In genomic region chr17:36825525-36825924, GRCm38 (mm10) we compare ENCODE assay signal across 11 mouse cellular contexts. TPM values are rescaled to one million over a fixed set of nuclear protein-coding genes. Genes with fewer than 3 reads are reported as not detected.
DNase-seq lines count a peak whose midpoint lies in the region; ATAC-seq lines count a peak whose summit lies in the region.
"Had no signal": no experiment of that assay in that cellular context is flagged by ENCODE, and none has a peak within 500 bp of the region (broad histone marks: within the 10 kb centered on the region; RNA-seq: fewer than 3 reads in every experiment).

No protein-coding gene starts in this region.

- H3K36me3 ChIP-seq in midbrain, embryonic 10.5 days, result no peaks in the 10 kb centered on the region
- no peaks in the 10 kb centered on the region for H3K36me3 ChIP-seq in midbrain, embryonic 11.5 days (ENCODE audit: control insufficient read depth, insufficient read depth, low read length)
- no peaks in the 10 kb centered on the region for H3K36me3 ChIP-seq in intestine, embryonic 16.5 days (ENCODE audit: control insufficient read depth, insufficient read depth, low read length)
- H3K36me3 ChIP-seq: limb, embryonic 15.5 days had no signal

- H3K9ac ChIP-seq in midbrain, embryonic 11.5 days (ENCODE audit: low read length), result no peak overlapping the region
- no peak overlapping the region for H3K9ac ChIP-seq in intestine, embryonic 16.5 days (ENCODE audit: low read depth, low read length)
- H3K9ac ChIP-seq: limb, embryonic 15.5 days had no signal

- no peaks in the 10 kb centered on the region for H3K27me3 ChIP-seq in midbrain, embryonic 10.5 days (ENCODE audit: low read depth, poor library complexity, severe bottlenecking)
- H3K27me3 ChIP-seq in midbrain, embryonic 11.5 days (ENCODE audit: control insufficient read depth, insufficient read depth, low read length), result no peaks in the 10 kb centered on the region
- no peaks in the 10 kb centered on the region for H3K27me3 ChIP-seq in intestine, embryonic 16.5 days (replicated peaks; ENCODE audit: control insufficient read depth, insufficient read depth, low read length)

- DNase-seq in cerebellum, adult 11-12 months, result peak; percentile 51
- DNase-seq in cerebellum, adult 8-10 months, result no peak
- DNase-seq in midbrain, embryonic 10.5 days (ENCODE audit: low spot score), result peak; percentile 8
- no peak for DNase-seq in midbrain, embryonic 11.5 days (ENCODE audit: low spot score, missing footprints)
- DNase-seq in thymus, postnatal 36 days, result peak; percentile 8 to 25
- no peak for DNase-seq in spleen, postnatal 14 days (ENCODE audit: low spot score in 2 of 2)

- no peak overlapping the region for H3K4me2 ChIP-seq in midbrain, embryonic 11.5 days
- H3K4me2 ChIP-seq in intestine, embryonic 16.5 days (ENCODE audit: low read depth, low read length), result no peak overlapping the region
- H3K4me2 ChIP-seq: limb, embryonic 15.5 days had no signal

- no peak overlapping the region for H3K27ac ChIP-seq in midbrain, embryonic 10.5 days (replicated peaks)
- H3K27ac ChIP-seq in midbrain, embryonic 11.5 days (ENCODE audit: low read depth, low read length), result no peak overlapping the region
- H3K27ac ChIP-seq in intestine, embryonic 16.5 days (ENCODE audit: low read length), result no peak overlapping the region
- H3K27ac ChIP-seq: limb, embryonic 15.5 days had no signal

- no peak overlapping the region for H3K4me3 ChIP-seq in midbrain, embryonic 10.5 days
- H3K4me3 ChIP-seq in midbrain, embryonic 11.5 days (ENCODE audit: low read depth, low read length), result no peak overlapping the region
- no peak overlapping the region for H3K4me3 ChIP-seq in intestine, embryonic 16.5 days (ENCODE audit: low read length)
- H3K4me3 ChIP-seq: erythroblast, embryonic 14.5 days; limb, embryonic 15.5 days had no signal

- WGBS in midbrain, embryonic 10.5 days, result 30% methylated on average over 4 of the region's 4 CpGs
- WGBS in midbrain, embryonic 11.5 days, result 24% methylated on average over 4 of the region's 4 CpGs
- WGBS in intestine, embryonic 16.5 days, result 21% methylated on average over 4 of the region's 4 CpGs

- no peaks in the 10 kb centered on the region for H3K9me3 ChIP-seq in midbrain, embryonic 10.5 days (replicated peaks)
- H3K9me3 ChIP-seq in midbrain, embryonic 11.5 days (ENCODE audit: control insufficient read depth, low read length), result no peaks in the 10 kb centered on the region
- no peaks in the 10 kb centered on the region for H3K9me3 ChIP-seq in intestine, embryonic 16.5 days (ENCODE audit: control insufficient read depth, low read length)
- H3K9me3 ChIP-seq: limb, embryonic 15.5 days had no signal

- ATAC-seq in midbrain, embryonic 11.5 days (ENCODE audit: low FRiP score), result no peak
- ATAC-seq in intestine, embryonic 16.5 days, result peak; percentile 62
- no peak for ATAC-seq in monocyte, adult 5-6 weeks (replicated peaks; ENCODE audit: insufficient number of reproducible peaks, low FRiP score, low TSS enrichment, poor library complexity, severe bottlenecking)

- H3K4me1 ChIP-seq in midbrain, embryonic 10.5 days, result no peaks in the 10 kb centered on the region
- H3K4me1 ChIP-seq in midbrain, embryonic 11.5 days (ENCODE audit: control insufficient read depth, insufficient read depth, low read length), result no peaks in the 10 kb centered on the region
- H3K4me1 ChIP-seq in intestine, embryonic 16.5 days (ENCODE audit: control insufficient read depth, insufficient read depth, low read length), result no peaks in the 10 kb centered on the region
- H3K4me1 ChIP-seq: limb, embryonic 15.5 days had no signal

RNA-seq across cellular contexts. Expression of gene Trim26, which starts 11.4 kb away (rescaled TPM):
- 46.0 and 48.5 TPM in 2 replicates for polyA plus RNA-seq in midbrain, embryonic 10.5 days (2016; fragmentation: Nextera tagmentation; extraction: Ambion mirVana)
- polyA plus RNA-seq in midbrain, embryonic 11.5 days (2014; fragmentation: Nextera tagmentation; extraction: Ambion mirVana), result 32.4 and 35.0 TPM in 2 replicates
- polyA plus RNA-seq in intestine, embryonic 16.5 days (2015; fragmentation: Nextera tagmentation; extraction: Ambion mirVana), result 36.5 and 39.2 TPM in 2 replicates
- 45.2 to 61.6 TPM (median 45.5 TPM) in 3 replicates for total RNA-seq in monocyte, adult 5-6 weeks (2017)

RNA-seq across cellular contexts. Expression of gene H2-M10.6, which starts 13.6 kb away (rescaled TPM):
- not detected in 2 replicates for polyA plus RNA-seq in midbrain, embryonic 10.5 days (2016; fragmentation: Nextera tagmentation; extraction: Ambion mirVana)
- not detected in 2 replicates for polyA plus RNA-seq in midbrain, embryonic 11.5 days (2014; fragmentation: Nextera tagmentation; extraction: Ambion mirVana)
- polyA plus RNA-seq in intestine, embryonic 16.5 days (2015; fragmentation: Nextera tagmentation; extraction: Ambion mirVana), result not detected in 2 replicates
- total RNA-seq in monocyte, adult 5-6 weeks (2017), result not detected in 3 replicates
- polyA plus RNA-seq: erythroblast, embryonic 14.5 days; limb, embryonic 15.5 days; stomach, embryonic 16.5 days had no signal

RNA-seq across cellular contexts. Expression of gene Trim15, which starts 41.5 kb away (rescaled TPM):
- 0.27 and 0.45 TPM in 2 replicates for polyA plus RNA-seq in midbrain, embryonic 10.5 days (2016; fragmentation: Nextera tagmentation; extraction: Ambion mirVana)
- 0.48 and 0.51 TPM in 2 replicates for polyA plus RNA-seq in midbrain, embryonic 11.5 days (2014; fragmentation: Nextera tagmentation; extraction: Ambion mirVana)
- polyA plus RNA-seq in intestine, embryonic 16.5 days (2015; fragmentation: Nextera tagmentation; extraction: Ambion mirVana), result 8.5 and 11.6 TPM in 2 replicates
- not detected in 3 replicates for total RNA-seq in monocyte, adult 5-6 weeks (2017)

RNA-seq across cellular contexts. Expression of gene Trim10, which starts 43.8 kb away (rescaled TPM):
- 6.2 and 7.4 TPM in 2 replicates for polyA plus RNA-seq in midbrain, embryonic 10.5 days (2016; fragmentation: Nextera tagmentation; extraction: Ambion mirVana)
- 7.7 and 8.1 TPM in 2 replicates for polyA plus RNA-seq in midbrain, embryonic 11.5 days (2014; fragmentation: Nextera tagmentation; extraction: Ambion mirVana)
- 3.3 and 5.7 TPM in 2 replicates for polyA plus RNA-seq in intestine, embryonic 16.5 days (2015; fragmentation: Nextera tagmentation; extraction: Ambion mirVana)
- 0.49 to 16.6 TPM (median 11.1 TPM) in 3 replicates for total RNA-seq in monocyte, adult 5-6 weeks (2017)

RNA-seq across cellular contexts. Expression of gene H2-M10.5, which starts 52.8 kb away (rescaled TPM):
- polyA plus RNA-seq in midbrain, embryonic 10.5 days (2016; fragmentation: Nextera tagmentation; extraction: Ambion mirVana), result not detected in 2 replicates
- polyA plus RNA-seq in midbrain, embryonic 11.5 days (2014; fragmentation: Nextera tagmentation; extraction: Ambion mirVana), result not detected in 2 replicates
- not detected in 2 replicates for polyA plus RNA-seq in intestine, embryonic 16.5 days (2015; fragmentation: Nextera tagmentation; extraction: Ambion mirVana)
- not detected in 3 replicates for total RNA-seq in monocyte, adult 5-6 weeks (2017)
- polyA plus RNA-seq: erythroblast, embryonic 14.5 days; limb, embryonic 15.5 days; stomach, embryonic 16.5 days had no signal

Comparison
In these comparisons a context has a peak if more than half of its experiments do, and no peak if none do; other contexts are left out.
1. DNase-seq: peak in cerebellum, adult 11-12 months (single experiment), midbrain, embryonic 10.5 days (single experiment) and thymus, postnatal 36 days (2 of 2); none in cerebellum, adult 8-10 months (single experiment), midbrain, embryonic 11.5 days (single experiment) and spleen, postnatal 14 days (0 of 2).